Mouse (Mus musculus): ENCODE measurements at regions not wholly inside any gene's neighbourhood (a gene's known extent, or its start where the extent isn't known, plus 50 kb on each side); places are given as distances from the start of the nearest gene placed in this dataset.

DNA sequence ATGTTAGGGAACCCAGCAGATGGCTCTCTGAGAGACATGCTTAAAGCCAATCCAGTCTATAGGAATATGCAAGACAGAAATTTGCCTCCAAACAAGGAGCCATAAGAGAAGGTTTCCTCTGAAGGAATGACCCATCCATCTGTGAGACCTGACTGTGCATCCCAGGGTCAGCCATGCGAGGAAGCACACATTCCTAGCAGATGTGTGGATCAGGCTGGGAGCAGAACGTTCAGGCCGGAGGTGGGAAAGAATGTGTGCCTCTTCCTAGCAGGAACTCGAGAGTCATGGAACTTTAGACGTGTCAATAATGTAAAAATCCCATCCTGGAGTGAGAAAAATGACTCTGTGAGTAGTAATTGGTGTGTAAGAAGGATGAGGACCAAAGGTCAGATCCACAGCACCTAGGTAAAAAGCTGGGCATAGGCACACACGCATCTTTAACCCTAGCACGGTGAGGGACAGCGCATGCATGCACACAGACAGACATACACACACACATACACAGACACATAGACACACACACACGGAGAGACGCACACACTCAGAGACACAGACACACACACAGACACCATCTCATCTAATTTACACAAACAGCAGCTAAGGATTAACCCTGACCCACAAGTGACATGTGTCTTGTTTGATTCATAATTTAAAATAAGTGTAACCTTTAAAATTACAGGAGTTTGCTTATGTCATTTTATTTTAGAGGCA, 51.5 kb upstream of the Etv6 start:
- TF ChIP-seq POLR2A (IDR thresholded peaks at IDR 0.05; ENCODE audit: control insufficient read depth, low read depth, low read length) (no peak), CTCF (IDR thresholded peaks at IDR 0.05; ENCODE audit: control insufficient read depth, insufficient read depth, insufficient replicate concordance, low read depth, low read length) (no peak)

Data from testis, adult 2 months (tissue).